Mouse (Mus musculus) heart, adult 2 months (tissue): ENCODE results near the gene Fhl1. TPM values are rescaled to one million over a fixed set of nuclear protein-coding genes. Genes with fewer than 3 reads are reported as not detected.

ENCODE experiments used
- DNase-seq, 2 experiments: peaks; one replicate each; pipeline ENCODE4 v3.0.0; 2021
- H3K27ac ChIP-seq: fragments of 200-600 bp; 2 replicates; pipeline ENCODE4 v1.8.1; 2022
- H3K27me3 ChIP-seq: fragments of 200-500 bp; 2 replicates; pipeline ENCODE4 v1.6.1; 2012; ENCODE audit warnings: mild to moderate bottlenecking, low read length, inconsistent platforms, mixed read lengths; ENCODE audit not compliant: control insufficient read depth, insufficient read depth
- H3K36me3 ChIP-seq: fragments of 200-500 bp; 2 replicates; pipeline ENCODE4 v1.6.1; 2012; ENCODE audit warnings: low read length, inconsistent platforms; ENCODE audit not compliant: control insufficient read depth, insufficient read depth
- H3K4me1 ChIP-seq: fragments of 200-500 bp; 2 replicates; pipeline ENCODE4 v1.6.1; 2011; ENCODE audit warnings: low read length; ENCODE audit not compliant: control insufficient read depth, insufficient read depth
- H3K4me3 ChIP-seq: fragments of 200-600 bp; 2 replicates; pipeline ENCODE4 v1.8.1; 2022
- H3K79me2 ChIP-seq: fragments of 200-500 bp; replicated peaks from 2 replicates; pipeline ENCODE4 v1.6.1; 2012; ENCODE audit warnings: mild to moderate bottlenecking, inconsistent platforms, low read length, moderate library complexity, mixed read lengths; ENCODE audit not compliant: control insufficient read depth, insufficient read depth
- H3K9ac ChIP-seq: fragments of 200-500 bp; 2 replicates; pipeline ENCODE4 v1.6.1; 2012; ENCODE audit warnings: low read depth, mild to moderate bottlenecking, control low read depth, inconsistent platforms, low read length, mixed read lengths
- CTCF ChIP-seq: fragments of 200-600 bp; IDR thresholded peaks from 2 replicates; pipeline ENCODE4 v1.8.1; 2022; ENCODE audit warnings: antibody characterized with exemption, mild to moderate bottlenecking, moderate library complexity
- EP300 ChIP-seq: fragments of 200-500 bp; IDR thresholded peaks from 2 replicates; pipeline ENCODE4 v1.6.1; 2011; ENCODE audit warnings: low read depth, low read length, control low read depth; ENCODE audit not compliant: insufficient read depth
- POLR2A ChIP-seq: fragments of 200-500 bp; IDR thresholded peaks from 2 replicates; pipeline ENCODE4 v1.6.1; 2011; ENCODE audit warnings: mild to moderate bottlenecking, low read depth, low read length, control low read depth; ENCODE audit not compliant: insufficient read depth
- WGBS: fragments of 180-500 bp; shearing (Covaris S2); methylation state at CpG from one replicate; pipeline ENCODE4 v1.1.7; 2018; 5-methylcytosine and 5-hydroxymethylcytosine counted together
- intact Hi-C: fragments of 180-260 bp; cut with DNase I; formaldehyde crosslinking; loops from one replicate; pipeline ENCODE4 v1.15.1; 2025
- polyA plus RNA-seq: library from polyadenylated mRNA; depleted of rRNA; stranded (reverse); fragments of >200 nt; gene quantifications from 2 replicates; pipeline ENCODE4 v1.2.3, GENCODE M21; 2012
- total RNA-seq, 2 experiments: library from RNA; stranded (reverse); gene quantifications; 2 replicates each; pipeline ENCODE4 v1.2.3; 2021

Fhl1 gene
- total and polyA plus RNA-seq, 3 experiments, result 111 to 140 (median 123) TPM

DNA sequence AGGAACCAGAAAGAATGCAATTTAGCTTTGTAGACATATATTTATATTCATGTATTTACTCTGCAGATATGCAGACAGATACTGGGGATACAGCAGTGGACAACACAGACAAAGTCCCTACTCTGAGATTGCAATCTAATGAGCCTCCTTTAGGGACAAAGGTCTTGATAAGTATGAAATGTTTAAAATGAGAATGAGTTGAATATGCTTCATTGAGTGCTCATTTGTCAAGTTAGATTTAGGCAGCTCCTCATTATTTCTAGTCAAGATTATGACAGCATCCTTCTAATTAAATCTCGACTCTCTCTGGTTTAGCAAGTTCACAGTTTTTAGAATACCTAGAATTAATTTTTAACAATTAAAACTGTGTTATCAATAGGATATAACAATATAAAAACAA is 18.9 kb upstream of the Fhl1 start:
- intact Hi-C loops, result no loop called here
- H3K4me1 ChIP-seq, result no peaks in the 10 kb centered on the region
- H3K9ac ChIP-seq, result no peak overlapping the region
- no peak for DNase-seq
- no peaks in the 10 kb centered on the region for H3K36me3 ChIP-seq
- no peaks in the 10 kb centered on the region for H3K27me3 ChIP-seq
- H3K4me3 ChIP-seq, result no peak overlapping the region
- WGBS, result 71% methylated on average over 1 of the region's 1 CpGs
- H3K27ac ChIP-seq, result no peak overlapping the region
- no peaks in the 10 kb centered on the region for H3K79me2 ChIP-seq
- no peak for TF ChIP-seq CTCF
- no peak for TF ChIP-seq EP300
- TF ChIP-seq POLR2A, result no peak

DNA sequence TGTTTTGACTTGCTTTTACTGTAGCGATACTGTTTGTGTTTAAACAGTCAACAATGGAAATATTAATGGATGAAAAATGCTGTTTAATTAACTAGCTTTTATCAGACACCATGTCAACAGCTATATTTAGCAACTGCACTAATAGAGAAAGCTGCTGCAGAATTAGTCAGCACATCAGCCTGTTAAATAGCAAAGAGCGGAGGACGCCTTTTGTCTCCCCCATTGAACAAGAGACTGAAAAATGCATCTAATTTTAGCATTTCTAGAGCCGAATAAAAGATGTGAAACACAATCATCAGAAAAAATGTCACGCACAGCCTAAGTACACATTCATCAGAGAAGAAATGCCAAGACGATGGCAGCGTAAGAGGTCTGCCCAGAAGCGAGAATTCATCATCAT is 9.0 kb upstream of the Fhl1 start:
- TF ChIP-seq POLR2A (no peak), EP300 (no peak), CTCF (no peak)
- DNase-seq, result no peak
- Histone ChIP-seq H3K36me3 (no peaks in the 10 kb centered on the region), H3K79me2 (no peaks in the 10 kb centered on the region), H3K4me1 (no peaks in the 10 kb centered on the region), H3K4me3 (no peak overlapping the region; the same call in 1 of the 2 replicates), H3K27me3 (no peaks in the 10 kb centered on the region), H3K27ac (peak overlapping the region; percentile 59), H3K9ac (no peak overlapping the region)
- intact Hi-C loops, result no loop called here
- WGBS, result 63% methylated on average over 8 of the region's 8 CpGs

DNA sequence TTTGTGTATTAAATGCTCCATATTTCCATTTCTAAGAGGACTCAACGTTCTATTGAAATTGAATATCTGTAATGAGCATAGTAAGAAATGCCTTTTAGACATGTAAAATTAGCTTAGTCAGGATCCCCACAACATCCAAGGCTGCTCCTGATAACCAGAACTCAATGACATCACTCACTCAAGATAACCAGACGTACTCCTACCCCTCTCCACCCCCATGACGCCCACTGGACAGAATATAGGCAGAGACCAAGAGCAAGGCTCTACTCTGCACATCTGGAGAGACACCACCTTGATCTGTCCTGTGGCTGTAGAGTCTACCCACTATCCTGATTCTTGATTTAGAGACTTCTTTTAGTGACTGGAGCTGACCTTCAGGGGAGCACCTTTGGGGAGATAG is 3.1 kb upstream of the Fhl1 start:
- DNase-seq, result no peak
- H3K27ac ChIP-seq, result no peak overlapping the region
- no peaks in the 10 kb centered on the region for H3K27me3 ChIP-seq
- TF ChIP-seq EP300 (no peak), POLR2A (no peak), CTCF (no peak)
- H3K36me3 ChIP-seq, result no peaks in the 10 kb centered on the region
- H3K4me3 ChIP-seq, result no peak overlapping the region
- WGBS, result 63% methylated on average over 3 of the region's 3 CpGs
- H3K4me1 ChIP-seq, result no peaks in the 10 kb centered on the region
- H3K9ac ChIP-seq, result no peak overlapping the region
- intact Hi-C loops, result no loop called here
- H3K79me2 ChIP-seq, result no peaks in the 10 kb centered on the region

DNA sequence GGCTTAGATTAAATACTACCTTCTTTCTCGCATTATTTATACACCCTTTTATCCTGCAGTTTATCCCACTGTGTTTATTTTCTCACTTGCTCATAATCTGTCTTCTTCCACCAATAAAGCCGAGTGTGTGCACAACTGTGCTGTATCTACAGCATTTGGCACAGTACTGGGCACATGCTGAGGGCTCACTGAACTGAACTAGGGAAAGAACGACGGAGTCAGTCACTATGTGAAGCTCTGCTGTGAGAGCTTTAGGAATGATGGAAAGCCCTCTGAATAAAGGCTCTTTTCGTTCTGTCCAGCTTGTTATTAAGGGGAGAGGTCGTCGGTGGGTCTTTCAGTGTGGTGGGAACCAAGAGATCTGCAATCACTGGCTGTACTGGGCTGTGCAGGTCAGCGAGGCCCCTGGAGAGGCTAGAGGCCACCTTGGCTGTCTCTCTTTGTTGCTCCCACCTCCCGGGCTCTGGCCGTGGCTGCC is 720 bp upstream of the Fhl1 start:
- intact Hi-C loops, result loop anchor here (2.0 kb wide), 1 partner anchor 80 kb away; no protein-coding TSS in a partner anchor
- no peaks in the 10 kb centered on the region for H3K4me1 ChIP-seq
- TF ChIP-seq CTCF (no peak), POLR2A (peak; percentile 44; the same call in 1 of the 2 replicates)
- H3K79me2 ChIP-seq, result no peaks in the 10 kb centered on the region
- peak overlapping the region; percentile 52 for H3K4me3 ChIP-seq
- 0 out of 2 replicates have a peak, but pooled peaks cover under 1% of the 10 kb centered on the region for H3K36me3 ChIP-seq
- H3K27me3 ChIP-seq, result no peaks in the 10 kb centered on the region
- H3K9ac ChIP-seq, result peak overlapping the region; percentile 81
- no peak for DNase-seq
- peak overlapping the region; percentile 83 for H3K27ac ChIP-seq
- WGBS, result 24% methylated on average over 10 of the region's 10 CpGs

DNA sequence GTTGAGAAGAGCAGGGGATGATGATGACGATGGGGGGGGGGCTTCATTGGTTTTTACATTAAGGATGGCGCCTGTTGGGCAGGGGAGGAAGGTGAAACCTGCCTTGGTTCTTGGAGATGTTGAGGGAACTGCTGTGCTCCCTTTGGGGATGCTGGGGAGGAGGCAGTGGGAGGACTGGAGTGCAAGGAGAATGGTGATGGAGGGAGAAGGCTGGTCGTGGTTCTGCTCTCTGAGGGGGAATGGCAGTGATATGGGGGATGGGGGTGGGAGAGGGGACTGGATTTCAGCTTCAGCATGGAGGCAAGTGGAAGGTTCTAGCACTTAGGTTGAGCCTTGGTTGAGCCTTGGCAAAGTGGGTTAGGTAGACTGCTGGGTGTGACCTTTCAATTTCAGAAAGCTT is 814 bp downstream of the Fhl1 start:
- no peaks in the 10 kb centered on the region for H3K79me2 ChIP-seq
- H3K4me1 ChIP-seq, result no peaks in the 10 kb centered on the region; the same call in 1 of the 2 replicates
- peak overlapping the region; percentile 52; the same call in 1 of the 2 replicates for H3K4me3 ChIP-seq
- peak overlapping the region; percentile 25; the same call in 1 of the 2 replicates for H3K9ac ChIP-seq
- intact Hi-C loops, result no loop called here
- no peaks in the 10 kb centered on the region for H3K27me3 ChIP-seq
- peaks cover 8% of the 10 kb centered on the region for H3K36me3 ChIP-seq
- 29% methylated on average over 3 of the region's 3 CpGs for WGBS
- no peak for DNase-seq
- H3K27ac ChIP-seq, result no peak overlapping the region; the same call in 1 of the 2 replicates
- TF ChIP-seq EP300 (no peak), POLR2A (no peak), CTCF (no peak)

DNA sequence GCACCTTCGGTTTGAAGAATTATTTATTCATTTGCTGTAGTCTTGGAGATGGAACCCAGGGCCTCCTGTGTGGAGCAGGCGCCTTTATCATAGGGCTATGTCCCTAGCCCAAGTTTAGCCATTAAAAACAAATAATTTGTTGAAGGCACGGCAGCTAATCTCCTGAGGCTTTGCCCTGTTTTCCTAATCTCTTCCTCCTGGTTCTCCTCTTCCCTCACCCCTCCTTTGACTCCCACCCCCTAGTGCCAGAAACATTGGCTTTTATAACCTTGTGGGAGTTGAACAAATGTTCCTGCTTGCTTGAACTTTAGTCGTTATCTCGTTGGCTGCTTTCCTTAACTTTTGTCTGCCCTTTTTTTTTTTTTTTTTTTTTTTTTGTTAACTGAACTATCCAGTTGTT is 2.8 kb downstream of the Fhl1 start:
- H3K9ac ChIP-seq, result no peak overlapping the region
- no peak for TF ChIP-seq EP300
- TF ChIP-seq CTCF, result no peak
- no peak for TF ChIP-seq POLR2A
- H3K27ac ChIP-seq, result peak overlapping the region; percentile 37
- peaks cover 8% of the 10 kb centered on the region for H3K36me3 ChIP-seq
- no peaks in the 10 kb centered on the region; the same call in 1 of the 2 replicates for H3K4me1 ChIP-seq
- H3K4me3 ChIP-seq, result no peak overlapping the region
- DNase-seq, result peak in 1 of 2 experiments; percentile 17
- no peaks in the 10 kb centered on the region for H3K79me2 ChIP-seq
- WGBS, result 32% methylated on average over 5 of the region's 5 CpGs
- intact Hi-C loops, result no loop called here
- no peaks in the 10 kb centered on the region for H3K27me3 ChIP-seq
